ENCODE assay signal across 15 mouse cellular contexts in genomic region chr14:8615636-8616035, GRCm38 (mm10). TPM values are rescaled to one million over a fixed set of nuclear protein-coding genes. Genes with fewer than 3 reads are reported as not detected.
DNase-seq lines count a peak whose midpoint lies in the region; ATAC-seq lines count a peak whose summit lies in the region.
"Had no signal": no experiment of that assay in that cellular context is flagged by ENCODE, and none has a peak within 500 bp of the region (broad histone marks: within the 10 kb centered on the region; RNA-seq: fewer than 3 reads in every experiment).

No protein-coding gene starts in this region.

- H3K36me3 ChIP-seq in heart, embryonic 10.5 days = no peaks in the 10 kb centered on the region
- H3K36me3 ChIP-seq in lung, embryonic 16.5 days (ENCODE audit: control insufficient read depth, insufficient read depth, low read length) = no peaks in the 10 kb centered on the region
- H3K36me3 ChIP-seq: hindbrain, embryonic 13.5 days; liver, embryonic 15.5 days had no signal

- H3K27me3 ChIP-seq in heart, embryonic 10.5 days (ENCODE audit: insufficient read depth, poor library complexity, severe bottlenecking) = no peaks in the 10 kb centered on the region
- no peaks in the 10 kb centered on the region for H3K27me3 ChIP-seq in lung, embryonic 16.5 days (ENCODE audit: control insufficient read depth, insufficient read depth, low read depth, low read length)
- H3K27me3 ChIP-seq: CH12.LX; hindbrain, embryonic 13.5 days; liver, embryonic 15.5 days had no signal

- no peak overlapping the region for H3K4me2 ChIP-seq in lung, embryonic 16.5 days (ENCODE audit: low read depth, low read length)
- H3K4me2 ChIP-seq: hindbrain, embryonic 13.5 days; liver, embryonic 15.5 days had no signal

- H3K4me1 ChIP-seq in heart, embryonic 10.5 days = no peaks in the 10 kb centered on the region
- peaks cover 2% of the 10 kb centered on the region; the same call in 1 of the 2 replicates for H3K4me1 ChIP-seq in lung, embryonic 16.5 days (replicated peaks; ENCODE audit: control insufficient read depth, insufficient read depth, low read length)
- H3K4me1 ChIP-seq: hindbrain, embryonic 13.5 days had no signal

- no peak overlapping the region for H3K27ac ChIP-seq in heart, embryonic 10.5 days
- H3K27ac ChIP-seq in lung, embryonic 16.5 days (ENCODE audit: low read length) = no peak overlapping the region
- H3K27ac ChIP-seq: hindbrain, embryonic 13.5 days; kidney, postnatal 0 days; liver, embryonic 15.5 days had no signal

- ATAC-seq in lung, embryonic 16.5 days (ENCODE audit: low read depth) = peak; percentile 45; the same call in 1 of the 2 replicates

- H3K4me3 ChIP-seq in heart, embryonic 10.5 days = no peak overlapping the region
- H3K4me3 ChIP-seq in lung, embryonic 16.5 days (ENCODE audit: low read length) = no peak overlapping the region
- H3K4me3 ChIP-seq: erythroblast, embryonic 14.5 days; hindbrain, embryonic 13.5 days; liver, embryonic 15.5 days had no signal

- no peaks in the 10 kb centered on the region for H3K9me3 ChIP-seq in heart, embryonic 10.5 days
- H3K9me3 ChIP-seq in lung, embryonic 16.5 days (ENCODE audit: control insufficient read depth, low read length) = no peaks in the 10 kb centered on the region
- H3K9me3 ChIP-seq: hindbrain, embryonic 13.5 days; liver, embryonic 15.5 days had no signal

- intact Hi-C loops in left cerebral cortex, postnatal 14 days (cut with DNase I) = no loop called here

- 70% methylated on average over 7 of the region's 7 CpGs for WGBS in heart, embryonic 10.5 days
- 63% methylated on average over 7 of the region's 7 CpGs for WGBS in lung, embryonic 16.5 days

- peak; percentile 13 for DNase-seq in heart, adult 8-10 months (ENCODE audit: low spot score)
- no peak for DNase-seq in heart, embryonic 10.5 days (ENCODE audit: low spot score)
- DNase-seq in R1 (ENCODE audit: low read depth, low spot score) = peak; percentile 56
- DNase-seq in thymus, postnatal 25 days = peak; percentile 48
- DNase-seq in urinary bladder, adult 2 months (ENCODE audit: low spot score) = no peak
- no peak for DNase-seq in Muller cell, postnatal 12 days (ENCODE audit: inconsistent ontology term)
- no peak for DNase-seq in left cerebral cortex, postnatal 14 days (ENCODE audit: low spot score in 2 of 2)
- DNase-seq: gastrocnemius, postnatal 10 days; right cerebral cortex, postnatal 14 days had no signal

- H3K9ac ChIP-seq in lung, embryonic 16.5 days (ENCODE audit: low read length) = no peak overlapping the region
- H3K9ac ChIP-seq: hindbrain, embryonic 13.5 days; liver, embryonic 15.5 days had no signal

RNA-seq across cellular contexts. Expression of gene 4930452B06Rik, which starts 50.4 kb away (rescaled TPM):
- 1 to 10 TPM; 1.7 to 2.0 (median 1.9) TPM for total RNA-seq in heart, adult 8-10 months (2022)
- 14.0 and 20.5 TPM in 2 replicates for polyA plus RNA-seq in heart, embryonic 10.5 days (2016; fragmentation: Nextera tagmentation; extraction: Ambion mirVana)
- 14.9 and 16.0 TPM in 2 replicates for polyA plus RNA-seq in lung, embryonic 16.5 days (2015; fragmentation: Nextera tagmentation; extraction: Ambion mirVana)
- polyA plus RNA-seq in urinary bladder, adult 2 months (2012; rRNA removed) = 3.6 and 5.7 TPM in 2 replicates
- total RNA-seq in left cerebral cortex, postnatal 14 days (2021) = 10 to 100 TPM in 1 of 2 experiments, 1 to 10 TPM in 1; 9.6 to 10.6 TPM
- total RNA-seq: CH12.LX had no signal
- polyA plus RNA-seq: erythroblast, embryonic 14.5 days had no signal

Comparison
In these comparisons a context has a peak if more than half of its experiments do, and no peak if none do; other contexts are left out.
1. DNase-seq: peak in heart, adult 8-10 months (single experiment), R1 (single experiment) and thymus, postnatal 25 days (single experiment); none in heart, embryonic 10.5 days (single experiment), urinary bladder, adult 2 months (single experiment), Muller cell, postnatal 12 days (single experiment) and left cerebral cortex, postnatal 14 days (0 of 2).